Mouse (Mus musculus): ENCODE data around the gene Atp9a. TPM values are rescaled to one million over a fixed set of nuclear protein-coding genes. Genes with fewer than 3 reads are reported as not detected.
A peak's percentile ranks its signal among the peaks of the same experiment; 100 is the strongest.
"Not testable (repeated sequence)": the region's sequence is repeated elsewhere in the genome, so short reads cannot be mapped to it uniquely, and the experiment has no call there.

Gene Atp9a
- polyA plus RNA-seq, 1 experiment, result 13.2 TPM

DNA sequence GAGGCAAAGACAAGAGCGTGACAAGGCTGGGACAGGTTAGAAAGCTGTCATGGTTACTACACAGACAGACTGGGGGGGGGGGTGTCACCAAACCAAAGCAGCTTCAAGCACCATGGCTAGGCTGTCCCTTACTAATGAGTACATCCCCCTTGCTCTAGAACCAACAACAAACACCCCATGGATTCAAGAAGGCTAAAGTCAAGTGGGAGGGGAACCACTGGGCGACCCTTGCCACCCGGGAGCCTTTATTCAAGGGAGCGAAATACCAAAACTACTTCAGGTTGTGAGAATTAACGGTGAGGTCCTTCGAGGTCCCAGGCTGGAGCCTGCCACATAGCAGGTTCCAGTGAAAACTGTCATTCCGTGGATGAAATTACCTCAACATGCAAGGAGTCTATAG lies 21.6 kb upstream of the Atp9a start:
- Histone ChIP-seq H3K4me1 (ENCODE audit: control insufficient read depth, insufficient read depth, insufficient read length) (no peaks in the 10 kb centered on the region; the same call in 1 of the 2 replicates), H3K4me3 (ENCODE audit: extremely low read depth, insufficient read depth, insufficient read length) (no peak overlapping the region), H3K36me3 (ENCODE audit: control insufficient read depth, insufficient read depth, low read length) (no peaks in the 10 kb centered on the region), H3K27me3 (ENCODE audit: control insufficient read depth, insufficient read depth, low read length) (peaks cover 16% of the 10 kb centered on the region), H3K27ac (ENCODE audit: insufficient read depth, low read length) (no peak overlapping the region)
- no peak for DNase-seq (ENCODE audit: low read depth in 1 of 2, low spot score in 2 of 2)
- TF ChIP-seq POLR2A (IDR thresholded peaks at IDR 0.05; ENCODE audit: low read depth, low read length) (no peak), CTCF (IDR thresholded peaks at IDR 0.05; ENCODE audit: extremely low read depth, insufficient read depth, insufficient read length, insufficient replicate concordance) (no peak)
- WGBS, result 35% methylated on average over 7 of the region's 7 CpGs

DNA sequence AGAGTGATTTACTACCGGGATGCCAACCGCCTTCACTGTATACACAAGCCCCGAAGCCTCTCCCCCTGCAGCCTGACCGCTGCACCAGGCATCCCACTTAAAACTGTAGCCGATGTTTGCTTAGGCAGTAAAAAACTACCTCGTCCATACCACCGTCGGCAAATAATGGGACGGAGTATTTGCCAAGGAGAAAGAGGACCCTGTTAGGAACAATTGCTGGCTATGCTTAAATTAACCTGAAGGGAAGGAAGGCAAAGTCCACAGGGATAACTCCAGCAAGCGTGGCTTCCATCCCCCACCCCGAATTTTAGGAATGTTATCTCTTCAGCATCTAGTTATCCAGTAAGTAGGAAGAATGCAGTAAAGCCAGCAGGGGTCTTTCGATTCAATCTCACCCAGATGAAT lies 20.2 kb upstream of the Atp9a start:
- Histone ChIP-seq H3K36me3 (ENCODE audit: control insufficient read depth, insufficient read depth, low read length) (no peaks in the 10 kb centered on the region), H3K4me3 (ENCODE audit: extremely low read depth, insufficient read depth, insufficient read length) (no peak overlapping the region), H3K4me1 (ENCODE audit: control insufficient read depth, insufficient read depth, insufficient read length) (no peaks in the 10 kb centered on the region; the same call in 1 of the 2 replicates), H3K27me3 (ENCODE audit: control insufficient read depth, insufficient read depth, low read length) (peaks cover 16% of the 10 kb centered on the region), H3K27ac (ENCODE audit: insufficient read depth, low read length) (no peak overlapping the region)
- 15% methylated on average over 12 of the region's 12 CpGs for WGBS
- no peak for TF ChIP-seq CTCF (IDR thresholded peaks at IDR 0.05; ENCODE audit: extremely low read depth, insufficient read depth, insufficient read length, insufficient replicate concordance)
- TF ChIP-seq POLR2A (IDR thresholded peaks at IDR 0.05; ENCODE audit: low read depth, low read length), result no peak
- DNase-seq (ENCODE audit: low read depth in 1 of 2, low spot score in 2 of 2), result no peak

DNA sequence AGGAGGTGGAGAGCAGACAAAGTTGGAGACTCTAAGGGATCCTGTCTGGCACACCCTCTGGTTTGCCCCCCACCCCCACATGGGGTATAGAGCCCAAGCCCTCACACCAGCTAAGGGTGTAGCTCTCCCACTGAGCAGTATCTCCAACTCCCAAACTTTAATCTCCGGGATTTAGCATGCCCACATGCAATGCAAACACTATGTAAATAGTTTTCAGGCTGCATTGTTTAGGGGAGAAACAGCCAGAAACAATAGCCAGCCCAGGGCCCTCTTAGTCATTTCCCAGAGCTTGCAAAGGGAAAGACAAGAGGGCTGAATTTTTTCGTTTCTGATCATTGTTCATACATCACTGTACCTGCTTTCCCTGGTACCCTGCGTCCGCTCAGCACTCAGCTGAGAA lies 19.7 kb upstream of the Atp9a start:
- H3K4me3 ChIP-seq (ENCODE audit: extremely low read depth, insufficient read depth, insufficient read length), result no peak overlapping the region
- H3K4me1 ChIP-seq (ENCODE audit: control insufficient read depth, insufficient read depth, insufficient read length), result no peaks in the 10 kb centered on the region; the same call in 1 of the 2 replicates
- no peak overlapping the region for H3K27ac ChIP-seq (ENCODE audit: insufficient read depth, low read length)
- peaks cover 15% of the 10 kb centered on the region for H3K27me3 ChIP-seq (ENCODE audit: control insufficient read depth, insufficient read depth, low read length)
- DNase-seq (ENCODE audit: low read depth in 1 of 2, low spot score in 2 of 2), result no peak
- no peaks in the 10 kb centered on the region for H3K36me3 ChIP-seq (ENCODE audit: control insufficient read depth, insufficient read depth, low read length)
- no peak for TF ChIP-seq POLR2A (IDR thresholded peaks at IDR 0.05; ENCODE audit: low read depth, low read length)
- no peak for TF ChIP-seq CTCF (IDR thresholded peaks at IDR 0.05; ENCODE audit: extremely low read depth, insufficient read depth, insufficient read length, insufficient replicate concordance)
- 28% methylated on average over 4 of the region's 4 CpGs for WGBS

DNA sequence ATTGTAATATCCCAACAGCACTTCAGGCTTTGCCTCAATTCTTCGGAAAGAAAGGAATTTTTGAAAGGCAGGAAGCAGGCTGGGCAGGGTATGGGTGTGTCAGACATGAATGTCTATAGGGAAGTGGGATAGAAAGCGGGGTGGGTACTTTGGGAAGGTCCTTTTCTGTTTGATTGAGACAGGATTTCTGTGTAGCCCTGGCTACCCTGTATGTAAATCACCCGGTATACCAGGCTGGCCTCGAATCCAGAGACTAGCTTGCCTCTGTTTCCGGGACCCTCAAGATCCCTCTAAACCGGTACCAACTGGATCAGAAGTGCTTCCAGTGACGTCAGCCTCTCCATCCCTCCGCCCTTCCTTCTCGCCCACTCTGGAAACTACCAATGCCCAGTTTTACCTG lies 18.9 kb upstream of the Atp9a start:
- no peak for DNase-seq (ENCODE audit: low read depth in 1 of 2, low spot score in 2 of 2)
- 70% methylated on average over 9 of the region's 9 CpGs for WGBS
- no peak overlapping the region for H3K27ac ChIP-seq (ENCODE audit: insufficient read depth, low read length)
- TF ChIP-seq POLR2A (IDR thresholded peaks at IDR 0.05; ENCODE audit: low read depth, low read length), result no peak
- no peak for TF ChIP-seq CTCF (IDR thresholded peaks at IDR 0.05; ENCODE audit: extremely low read depth, insufficient read depth, insufficient read length, insufficient replicate concordance)
- no peaks in the 10 kb centered on the region for H3K4me1 ChIP-seq (ENCODE audit: control insufficient read depth, insufficient read depth, insufficient read length)
- H3K27me3 ChIP-seq (ENCODE audit: control insufficient read depth, insufficient read depth, low read length), result peaks cover 10% of the 10 kb centered on the region
- H3K36me3 ChIP-seq (ENCODE audit: control insufficient read depth, insufficient read depth, low read length), result no peaks in the 10 kb centered on the region
- H3K4me3 ChIP-seq (ENCODE audit: extremely low read depth, insufficient read depth, insufficient read length), result no peak overlapping the region

DNA sequence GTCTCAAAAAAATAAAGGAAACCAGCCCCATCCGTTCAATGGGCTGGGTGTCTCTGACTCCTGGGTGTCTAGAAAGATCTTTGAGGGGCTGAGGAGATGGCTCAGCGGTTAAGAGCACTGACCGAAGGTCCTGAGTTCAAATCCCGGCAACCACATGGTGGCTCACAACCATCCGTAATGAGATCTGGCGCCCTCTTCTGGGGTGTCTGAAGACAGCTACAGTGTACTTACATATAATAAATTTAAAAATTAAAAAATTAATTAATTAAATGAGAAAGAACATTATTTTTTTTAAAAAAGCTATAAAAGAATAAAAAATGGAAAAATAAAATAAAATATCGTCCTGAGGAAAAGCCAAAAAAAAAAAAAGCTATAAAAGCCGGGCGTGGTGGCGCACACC lies 2.2 kb upstream of the Atp9a start:
- not testable (repeated sequence) for DNase-seq (ENCODE audit: low read depth in 1 of 2, low spot score in 2 of 2); H3K4me3 ChIP-seq (ENCODE audit: extremely low read depth, insufficient read depth, insufficient read length); H3K4me1 ChIP-seq (ENCODE audit: control insufficient read depth, insufficient read depth, insufficient read length); H3K27ac ChIP-seq (ENCODE audit: insufficient read depth, low read length); H3K36me3 ChIP-seq (ENCODE audit: control insufficient read depth, insufficient read depth, low read length); H3K27me3 ChIP-seq (ENCODE audit: control insufficient read depth, insufficient read depth, low read length)
- 88% methylated on average over 10 of the region's 10 CpGs for whole genome bisulfite sequencing

DNA sequence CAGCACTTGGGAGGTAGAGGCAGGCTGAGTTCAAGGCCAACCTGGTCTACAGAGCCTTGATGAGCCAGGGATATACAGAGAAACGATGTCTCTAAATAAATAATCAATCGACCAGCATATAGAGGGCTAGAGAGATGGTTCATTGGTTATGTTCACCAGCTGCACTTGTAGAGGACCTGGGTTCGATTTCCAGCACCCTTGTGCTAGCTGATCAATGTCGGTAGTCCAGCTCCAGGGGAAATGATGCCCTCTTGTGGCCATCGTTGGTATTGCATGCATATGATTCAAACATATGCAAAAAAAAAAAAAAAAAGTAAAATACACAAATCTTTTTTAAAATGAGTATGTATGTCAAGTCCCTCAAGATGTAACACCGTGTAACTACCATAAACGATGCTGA lies 440 bp upstream of the Atp9a start:
- DNase-seq (ENCODE audit: low read depth in 1 of 2, low spot score in 2 of 2), result peak in 1 of 2 experiments; percentile 32
- Histone ChIP-seq H3K27me3 (ENCODE audit: control insufficient read depth, insufficient read depth, low read length) (peaks cover 10% of the 10 kb centered on the region), H3K27ac (ENCODE audit: insufficient read depth, low read length) (no peak overlapping the region), H3K36me3 (ENCODE audit: control insufficient read depth, insufficient read depth, low read length) (no peaks in the 10 kb centered on the region), H3K4me3 (ENCODE audit: extremely low read depth, insufficient read depth, insufficient read length) (no peak overlapping the region), H3K4me1 (ENCODE audit: control insufficient read depth, insufficient read depth, insufficient read length) (peaks cover 5% of the 10 kb centered on the region; the same call in 1 of the 2 replicates)
- TF ChIP-seq POLR2A (IDR thresholded peaks at IDR 0.05; ENCODE audit: low read depth, low read length), result no peak
- peak; percentile 28; the same call in 1 of the 2 replicates for TF ChIP-seq CTCF (IDR thresholded peaks at IDR 0.05; ENCODE audit: extremely low read depth, insufficient read depth, insufficient read length, insufficient replicate concordance)
- 22% methylated on average over 7 of the region's 7 CpGs for WGBS

DNA sequence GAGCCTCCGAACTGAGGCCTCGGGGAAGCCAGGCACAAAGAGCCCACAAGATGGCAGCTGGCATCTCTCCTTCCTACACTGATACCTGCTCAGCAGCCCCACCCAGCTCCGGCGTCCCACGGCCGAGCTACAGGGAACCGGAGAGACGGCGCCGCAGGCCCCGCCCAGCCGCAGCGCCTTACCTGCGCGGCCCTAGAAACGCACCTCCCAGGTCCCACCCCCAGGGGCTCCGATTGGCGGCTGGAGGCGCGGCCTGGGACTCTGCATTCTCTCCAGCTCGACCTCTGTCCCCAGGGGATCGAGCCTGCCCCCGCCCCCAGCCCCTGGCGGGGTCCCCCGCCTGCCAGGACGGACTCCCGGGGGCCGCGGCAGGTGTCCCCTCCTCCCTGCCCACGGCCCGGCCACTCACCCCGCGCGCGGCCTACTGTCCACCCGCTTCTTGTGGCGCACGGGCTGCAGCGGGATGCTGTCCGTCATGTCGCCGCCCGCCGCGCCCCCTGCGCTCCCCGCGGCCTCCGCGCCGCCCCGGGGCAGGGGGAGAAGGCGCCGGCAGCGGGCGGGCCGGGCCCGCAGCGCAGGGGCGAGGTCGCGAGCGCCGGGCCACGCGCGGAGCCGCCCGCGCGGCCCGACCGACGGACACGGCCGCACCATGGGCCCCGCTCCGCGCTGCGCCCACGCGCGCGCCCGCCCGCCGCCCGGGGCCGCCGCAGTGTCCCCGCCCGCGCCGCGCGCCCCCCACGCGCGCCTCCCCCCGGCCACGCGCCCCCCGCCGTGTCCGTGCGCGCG lies 743 bp downstream of the Atp9a start:
- H3K36me3 ChIP-seq (ENCODE audit: control insufficient read depth, insufficient read depth, low read length), result no peaks in the 10 kb centered on the region
- peak overlapping the region; percentile 51 for H3K4me3 ChIP-seq (ENCODE audit: extremely low read depth, insufficient read depth, insufficient read length)
- H3K27me3 ChIP-seq (ENCODE audit: control insufficient read depth, insufficient read depth, low read length), result peaks cover 10% of the 10 kb centered on the region
- TF ChIP-seq CTCF (IDR thresholded peaks at IDR 0.05; ENCODE audit: extremely low read depth, insufficient read depth, insufficient read length, insufficient replicate concordance) (no peak), POLR2A (IDR thresholded peaks at IDR 0.05; ENCODE audit: low read depth, low read length) (no peak)
- H3K4me1 ChIP-seq (ENCODE audit: control insufficient read depth, insufficient read depth, insufficient read length), result peaks cover 5% of the 10 kb centered on the region; the same call in 1 of the 2 replicates
- 8% methylated on average over 83 of the region's 108 CpGs for WGBS
- H3K27ac ChIP-seq (ENCODE audit: insufficient read depth, low read length), result no peak overlapping the region
- DNase-seq (ENCODE audit: low read depth in 1 of 2, low spot score in 2 of 2), result peak in 1 of 2 experiments; percentile 32
